Mouse (Mus musculus): ENCODE data around the gene Dbnl.

Dbnl gene

DNA sequence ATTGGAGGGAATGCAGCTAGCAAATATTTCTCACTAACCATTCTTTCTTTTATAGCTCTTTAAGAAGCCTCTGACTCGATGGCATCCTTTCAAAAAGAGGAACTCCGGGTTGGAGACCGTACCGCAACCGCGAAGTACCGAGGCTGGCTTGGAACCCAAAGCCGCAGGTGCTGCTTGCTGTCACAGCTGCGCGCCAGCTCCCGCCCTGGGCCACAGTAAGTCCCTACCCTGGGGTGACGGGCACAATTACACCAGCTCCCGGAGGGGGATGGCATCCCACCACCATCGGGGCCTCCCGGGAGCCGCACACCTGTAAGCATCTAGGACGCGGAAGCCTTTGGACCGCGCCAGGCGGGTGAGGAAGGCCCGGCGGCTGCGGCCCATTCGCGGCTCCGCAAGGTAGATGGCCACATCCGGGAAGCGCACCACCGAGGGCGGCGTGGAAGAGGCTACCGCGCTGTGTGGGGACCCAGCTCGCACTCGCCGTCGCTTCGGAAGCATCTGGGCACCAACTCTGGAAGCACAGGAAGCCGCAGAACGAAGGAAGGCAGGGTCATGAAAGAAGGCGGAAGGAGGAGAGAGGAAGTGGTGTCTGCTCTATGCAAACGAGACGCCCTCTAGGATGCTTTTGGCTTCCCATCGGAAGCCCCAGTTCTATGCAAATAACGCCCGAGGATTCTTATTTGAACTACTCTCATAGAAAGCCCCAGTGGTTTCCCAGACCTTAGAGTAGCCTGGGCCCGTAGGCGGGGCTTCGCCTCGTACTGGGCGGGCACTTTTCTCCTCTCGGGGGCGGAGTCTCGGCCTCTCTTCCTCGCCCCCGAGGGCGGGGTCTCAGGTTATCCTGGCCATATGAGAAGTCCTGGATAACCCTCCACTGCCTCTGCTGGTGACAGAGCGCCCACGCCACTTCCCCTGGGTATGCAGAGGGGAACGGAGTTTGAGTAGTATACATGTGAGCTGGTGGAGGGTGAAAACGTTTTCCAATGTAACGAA lies 49.3 kb downstream of the Dbnl start, which contains the start of gene Polm:
Polm (minus strand) TSS at position 766 of the 996 bp plus-strand sequence.
- peak; percentile 98 for DNase-seq (ENCODE audit: low read depth)

DNA sequence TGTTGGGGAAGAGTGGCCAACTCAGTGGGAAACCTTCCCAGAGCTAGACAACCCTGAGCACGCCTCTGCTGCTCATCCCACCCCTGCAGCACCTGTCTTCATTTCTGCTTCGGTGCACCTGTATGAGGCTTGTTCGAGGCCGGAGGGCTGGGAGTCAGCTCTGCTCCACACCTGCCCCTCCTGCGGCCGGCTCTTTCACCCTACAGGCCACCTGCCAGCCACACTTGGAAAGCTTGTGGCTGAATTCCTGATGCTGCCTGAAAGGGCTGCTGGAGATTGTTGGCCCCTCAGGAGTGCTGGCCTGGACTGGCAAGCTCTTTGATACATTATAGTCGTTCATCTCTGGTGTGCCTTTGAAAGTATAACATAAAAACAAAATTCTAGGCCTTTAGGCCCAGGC lies 52.1 kb downstream of the Dbnl start:
- no peak for DNase-seq (ENCODE audit: low read depth)

- DNase-seq (ENCODE audit: low read depth), result no peak
These were observed 53.5 kb downstream of the Dbnl start for GRCm38 (mm10) chr11:5841751-5842150.

GRCm38 (mm10) chr11:5843131-5843530 lies 54.8 kb downstream of the Dbnl start:
- DNase-seq (ENCODE audit: low read depth), result no peak

GRCm38 (mm10) chr11:5846639-5847345 lies 58.5 kb downstream of the Dbnl start:
- peak; percentile 65 for DNase-seq (ENCODE audit: low read depth)

DNA sequence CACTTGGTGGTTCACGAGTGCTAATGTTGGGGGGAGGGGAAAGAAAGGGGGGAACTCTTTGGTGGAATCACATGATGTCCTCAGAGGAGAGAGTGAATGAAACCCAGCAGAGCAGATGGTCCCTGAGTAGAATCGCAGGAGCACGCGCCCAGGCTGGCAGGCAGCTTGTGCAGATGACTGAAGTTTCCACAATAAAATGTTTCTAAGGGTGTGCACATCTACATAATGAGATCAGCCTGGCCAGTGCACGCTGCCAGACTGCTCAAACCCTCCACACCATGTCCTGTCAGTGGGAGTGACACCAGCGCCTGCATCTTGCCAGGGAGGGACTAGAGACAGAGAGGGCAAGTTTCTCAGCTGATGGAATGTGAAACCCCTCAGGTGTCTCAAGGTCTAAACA lies 60.5 kb downstream of the Dbnl start:
- DNase-seq (ENCODE audit: low read depth), result peak; percentile 90

DNA sequence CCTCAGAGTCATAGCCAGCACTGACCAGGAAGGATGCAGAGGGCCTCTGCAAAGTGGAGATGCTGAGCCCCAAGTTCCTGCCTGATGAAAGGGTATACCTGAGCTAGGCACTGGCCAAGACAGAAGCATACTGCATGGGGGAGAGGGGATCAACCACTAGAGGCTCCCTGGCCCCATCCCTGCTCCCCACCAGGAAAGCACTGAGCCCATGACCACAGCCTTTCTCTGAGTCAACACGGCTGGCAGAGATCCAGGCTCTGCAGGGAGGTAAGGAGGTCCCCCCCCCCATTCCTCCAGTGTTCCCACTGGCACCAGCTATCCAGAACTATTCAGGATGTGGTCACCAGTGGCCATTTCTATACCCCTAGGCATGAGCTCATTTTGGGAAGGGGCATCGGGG lies 61.0 kb downstream of the Dbnl start:
- peak; percentile 97 for DNase-seq (ENCODE audit: low read depth)

DNA sequence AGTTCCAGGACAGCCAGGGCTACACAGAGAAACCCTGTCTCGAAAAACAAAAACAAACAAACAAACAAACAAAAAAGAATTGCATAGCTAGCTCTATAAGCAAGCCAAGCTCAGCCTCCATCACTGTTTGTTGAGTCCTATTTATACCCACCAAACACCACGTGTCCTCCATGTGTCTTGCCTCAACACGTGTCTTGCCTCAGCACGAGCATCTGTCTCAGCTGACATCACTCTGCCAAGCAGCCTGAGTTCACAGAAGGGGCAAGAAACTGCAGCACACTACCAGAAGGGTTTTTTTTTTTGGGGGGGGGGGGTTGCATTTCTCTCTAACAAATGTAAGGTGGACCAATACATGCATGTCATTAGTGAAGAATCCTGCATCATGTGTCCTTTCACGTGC lies 62.2 kb downstream of the Dbnl start:
- DNase-seq (ENCODE audit: low read depth), result no peak

Data from NIH3T3 (cell line).